In the genomic region with DNA sequence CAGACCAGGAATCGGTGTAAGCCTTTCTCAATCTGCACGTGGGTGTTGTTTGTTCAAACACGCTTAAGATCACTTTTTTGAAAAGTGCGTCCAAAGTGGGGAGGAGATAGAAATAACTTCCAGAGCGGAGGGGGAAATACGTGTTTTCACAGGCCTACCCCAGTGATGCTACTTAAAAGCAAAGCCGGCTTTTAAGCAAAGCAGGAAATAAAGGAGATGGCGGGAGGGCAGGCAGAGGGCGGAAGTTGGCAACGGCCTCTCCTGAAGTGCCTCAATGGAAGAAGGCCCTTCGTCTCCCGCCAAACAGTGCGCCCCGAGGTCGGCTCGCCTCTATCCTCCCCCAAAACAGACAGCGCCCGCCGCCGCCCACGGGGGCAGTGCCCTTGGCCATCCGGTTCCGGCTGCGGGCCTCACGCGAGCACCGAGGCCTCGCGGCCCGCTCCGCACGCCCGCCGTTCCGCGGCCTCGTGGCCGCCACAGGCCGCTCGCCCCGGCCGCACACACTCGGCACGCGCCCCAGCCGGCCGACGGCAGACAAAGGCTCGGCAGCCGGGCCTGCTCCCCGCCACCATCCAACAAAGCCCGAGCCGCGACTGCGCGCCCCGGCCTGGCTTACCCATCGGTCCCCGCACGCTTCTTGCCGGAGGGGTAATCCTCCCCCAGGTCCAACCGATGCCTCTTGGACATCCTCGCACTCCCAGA, we compare ENCODE assay signal across 8 mouse cellular contexts. TPM values are rescaled to one million over a fixed set of nuclear protein-coding genes. Genes with fewer than 3 reads are reported as not detected.
DNase-seq lines count a peak whose midpoint lies in the region; TF ChIP-seq lines count a peak whose summit lies in the region.

No protein-coding gene starts in this region.

- H3K27me3 ChIP-seq in CH12.LX (replicated peaks): no peaks in the 10 kb centered on the region
- H3K27me3 ChIP-seq in heart, embryonic 10.5 days (ENCODE audit: insufficient read depth, poor library complexity, severe bottlenecking): no peaks in the 10 kb centered on the region

- H3K27ac ChIP-seq in CH12.LX (ENCODE audit: insufficient read depth, low read depth): peak overlapping the region; percentile 66
- H3K27ac ChIP-seq in embryonic fibroblast, embryonic 13.5 days (ENCODE audit: insufficient read depth, low read length): peak overlapping the region; percentile 81
- peak overlapping the region; percentile 100 for H3K27ac ChIP-seq in heart, embryonic 10.5 days

- dilution Hi-C loops in CH12.LX (cut with MboI; ENCODE audit: extremely low pct_ligation_motif_present, extremely low pct_unique_long_range_greater_than_20kb, low sequenced_read_pairs): no loop called here

- H3K9ac ChIP-seq in CH12.LX (ENCODE audit: insufficient read depth, low read depth): peak overlapping the region; percentile 98

- peaks cover 2 to 29% of the 10 kb centered on the region in 2 experiments; a peak in 3 of 4 replicates for H3K4me1 ChIP-seq in CH12.LX (ENCODE audit: control insufficient read depth in 1 of 2, insufficient read depth in 2 of 2)
- H3K4me1 ChIP-seq in embryonic fibroblast, embryonic 13.5 days (ENCODE audit: control insufficient read depth, insufficient read depth, low read length): no peaks in the 10 kb centered on the region
- H3K4me1 ChIP-seq in heart, embryonic 10.5 days: peaks cover 26% of the 10 kb centered on the region

- no peak for TF ChIP-seq EP300 in CH12.LX (IDR thresholded peaks at IDR 0.05; ENCODE audit: low read length)

- peaks cover 52% of the 10 kb centered on the region for H3K79me2 ChIP-seq in CH12.LX (replicated peaks; ENCODE audit: control insufficient read depth, extremely low read depth, insufficient read depth, poor library complexity, severe bottlenecking)

- TF ChIP-seq POLR2A in CH12.LX (IDR thresholded peaks at IDR 0.05; ENCODE audit: low read depth, low read length): no peak
- no peak for TF ChIP-seq POLR2A in embryonic fibroblast, embryonic 13.5 days (IDR thresholded peaks at IDR 0.05; ENCODE audit: low read depth, low read length)

- H3K4me3 ChIP-seq in CH12.LX (replicated peaks in 1 of 3; ENCODE audit: low read depth in 2 of 3, low read length in 2 of 3, poor library complexity in 1 of 3): peak overlapping the region; percentile 86 to 100 (median 92)
- H3K4me3 ChIP-seq in embryonic fibroblast, embryonic 13.5 days (ENCODE audit: insufficient read depth, low read length): peak overlapping the region; percentile 100
- peak overlapping the region; percentile 99 for H3K4me3 ChIP-seq in heart, embryonic 10.5 days

- WGBS in heart, embryonic 10.5 days: under 1% methylated on average over 63 of the region's 63 CpGs

- no peaks in the 10 kb centered on the region for H3K9me3 ChIP-seq in CH12.LX (replicated peaks; ENCODE audit: low read length)
- no peaks in the 10 kb centered on the region for H3K9me3 ChIP-seq in heart, embryonic 10.5 days

- in situ Hi-C loops in CH12.LX (cut with MboI; ENCODE audit: low pct_ligation_motif_present, low pct_unique_long_range_greater_than_20kb, low sequenced_read_pairs): no loop called here

- no peak for TF ChIP-seq CTCF in CH12.LX (conservative IDR thresholded peaks at IDR 0.05 in 1 of 2, IDR thresholded peaks at IDR 0.05 in 1 of 2; ENCODE audit: low read depth in 2 of 2, low read length in 2 of 2)
- no peak for TF ChIP-seq CTCF in embryonic fibroblast, embryonic 13.5 days (IDR thresholded peaks at IDR 0.05; ENCODE audit: borderline replicate concordance, insufficient read depth, low read length)

- H3K4me2 ChIP-seq in CH12.LX (ENCODE audit: insufficient read depth, low read depth, poor library complexity, severe bottlenecking): no peak overlapping the region

- peak; percentile 67 for DNase-seq in CH12.LX (ENCODE audit: extremely low read depth)
- DNase-seq in adrenal gland, adult 18-20 months (ENCODE audit: low spot score in 2 of 2): peak; percentile 64 to 65
- DNase-seq in heart, embryonic 10.5 days (ENCODE audit: low spot score): peak; percentile 85
- peak; percentile 74 for DNase-seq in kidney, postnatal 10 days
- DNase-seq in lung, postnatal 14 days: peak; percentile 63
- peak; percentile 63 for DNase-seq in ovary, postnatal 36 days (ENCODE audit: low spot score)
- DNase-seq in thymus, postnatal 4 days: peak; percentile 81

- TF ChIP-seq RAD21 in CH12.LX (IDR thresholded peaks at IDR 0.05; ENCODE audit: low read depth, low read length): no peak

- H3K36me3 ChIP-seq in CH12.LX (replicated peaks in 1 of 2; ENCODE audit: control insufficient read depth in 1 of 2, insufficient read depth in 1 of 2, low read length in 1 of 2): peaks cover 1 to 19% of the 10 kb centered on the region in 2 experiments
- peaks cover 2% of the 10 kb centered on the region; the same call in 1 of the 2 replicates for H3K36me3 ChIP-seq in heart, embryonic 10.5 days

TF ChIP-seq in CH12.LX, 34 proteins besides CTCF, POLR2A, EP300 and RAD21:
- TF ChIP-seq RCOR1 (conservative IDR thresholded peaks at IDR 0.05; ENCODE audit: low read depth, low read length): no peak
- peak; percentile 8; the same call in 1 of the 2 replicates for TF ChIP-seq BHLHE40 (IDR thresholded peaks at IDR 0.05; ENCODE audit: low read depth, low read length)
- no peak; the same call in none of the 2 replicates for TF ChIP-seq HCFC1 (IDR thresholded peaks at IDR 0.05; ENCODE audit: low read depth, low read length)
- peak; percentile 94 for TF ChIP-seq UBTF (IDR thresholded peaks at IDR 0.05; ENCODE audit: low read depth, low read length)
- TF ChIP-seq MEF2A (IDR thresholded peaks at IDR 0.05; ENCODE audit: borderline replicate concordance, low read depth, low read length): peak; percentile 30; the same call in 1 of the 2 replicates
- no peak for TF ChIP-seq MAZ (IDR thresholded peaks at IDR 0.05; ENCODE audit: low read depth, low read length)
- no peak for TF ChIP-seq ZNF384 (IDR thresholded peaks at IDR 0.05; ENCODE audit: low read depth, low read length)
- no peak for TF ChIP-seq PAX5 (IDR thresholded peaks at IDR 0.05; ENCODE audit: low read length)
- TF ChIP-seq MAFK (IDR thresholded peaks at IDR 0.05; ENCODE audit: insufficient replicate concordance, low read length): no peak
- TF ChIP-seq CHD2 (IDR thresholded peaks at IDR 0.05; ENCODE audit: low read length): no peak
- peak; percentile 89; the same call in 1 of the 2 replicates for TF ChIP-seq SIN3A (IDR thresholded peaks at IDR 0.05; ENCODE audit: low read length)
- no peak for TF ChIP-seq ZC3H11A (IDR thresholded peaks at IDR 0.05; ENCODE audit: low read depth, low read length)
- no peak for TF ChIP-seq JUND (conservative IDR thresholded peaks at IDR 0.05; ENCODE audit: low read depth, low read length)
- TF ChIP-seq KAT2A (IDR thresholded peaks at IDR 0.05; ENCODE audit: insufficient replicate concordance, low read length): no peak
- TF ChIP-seq MXI1 (IDR thresholded peaks at IDR 0.05; ENCODE audit: low read depth, low read length): peak; percentile 97
- no peak for TF ChIP-seq TCF12 (IDR thresholded peaks at IDR 0.05; ENCODE audit: low read depth, low read length)
- TF ChIP-seq SMC3 (IDR thresholded peaks at IDR 0.05; ENCODE audit: low read depth, low read length): no peak
- TF ChIP-seq ETS1 (conservative IDR thresholded peaks at IDR 0.05; ENCODE audit: low read depth, low read length): no peak
- no peak for TF ChIP-seq USF2 (conservative IDR thresholded peaks at IDR 0.05; ENCODE audit: low read depth, low read length)
- peak; percentile 20; the same call in 1 of the 2 replicates for TF ChIP-seq NELFE (IDR thresholded peaks at IDR 0.05; ENCODE audit: low read depth, low read length)
- TF ChIP-seq E2F4 (IDR thresholded peaks at IDR 0.05; ENCODE audit: insufficient replicate concordance, low read depth, low read length): peak; percentile 72; the same call in 1 of the 2 replicates
- peak; percentile 57 for TF ChIP-seq MAX (IDR thresholded peaks at IDR 0.05; ENCODE audit: low read length)
- TF ChIP-seq TBP (conservative IDR thresholded peaks at IDR 0.05; ENCODE audit: low read depth, low read length): peak; percentile 65
- no peak for TF ChIP-seq NRF1 (IDR thresholded peaks at IDR 0.05; ENCODE audit: low read depth, low read length)
- no peak for TF ChIP-seq ZMIZ1 (IDR thresholded peaks at IDR 0.05; ENCODE audit: low read depth, low read length)
- TF ChIP-seq ZKSCAN1 (IDR thresholded peaks at IDR 0.05; ENCODE audit: borderline replicate concordance, low read depth, low read length): no peak
- no peak for TF ChIP-seq GABPA (IDR thresholded peaks at IDR 0.05; ENCODE audit: insufficient replicate concordance, low read depth, low read length)
- TF ChIP-seq POLR2AphosphoS2 (IDR thresholded peaks at IDR 0.05; ENCODE audit: low read depth, low read length): no peak
- no peak for TF ChIP-seq JUN (IDR thresholded peaks at IDR 0.05; ENCODE audit: insufficient read depth, low read depth, low read length)
- TF ChIP-seq ELF1 (IDR thresholded peaks at IDR 0.05; ENCODE audit: low read depth, low read length): peak; percentile 75
- peak; percentile 83 for TF ChIP-seq MYC (IDR thresholded peaks at IDR 0.05; ENCODE audit: low read depth, low read length)
- no peak for TF ChIP-seq CHD1 (IDR thresholded peaks at IDR 0.05; ENCODE audit: low read depth, low read length)
- no peak for TF ChIP-seq USF1 (IDR thresholded peaks at IDR 0.05; ENCODE audit: low read depth, low read length)
- TF ChIP-seq IRF4 (IDR thresholded peaks at IDR 0.05; ENCODE audit: low read depth, low read length): no peak
TF ChIP-seq in CH12.LX: peak in this region for 11.

RNA-seq across cellular contexts. Expression of a gene that starts 0.5 kb away (rescaled TPM):
- total RNA-seq in CH12.LX (2012; rRNA removed) (101 and 136 TPM in 2 replicates), CH12.LX (2014; rRNA removed) (355 and 441 TPM in 2 replicates)
- 259 and 287 TPM in 2 replicates for polyA plus RNA-seq in CH12.LX (2012; ENCODE audit: insufficient read length, low read depth)
- 100 to 1,000 TPM; 111 to 123 TPM for total RNA-seq in adrenal gland, adult 18-20 months (2021)
- 198 and 206 TPM in 2 replicates for polyA plus RNA-seq in embryonic fibroblast, embryonic 13.5 days (2011; ENCODE audit: insufficient read length, low read depth, missing spikeins)
- 114 and 139 TPM in 2 replicates for polyA plus RNA-seq in heart, embryonic 10.5 days (2016; fragmentation: Nextera tagmentation; extraction: Ambion mirVana)

Comparison
In these comparisons a context has a peak if more than half of its experiments do, and no peak if none do; other contexts are left out.
1. Peak in every context shown above with its lines: DNase-seq, H3K4me3 ChIP-seq and H3K27ac ChIP-seq.